Mouse (Mus musculus): Measurements from ENCODE around the gene Sprr2b. TPM values are rescaled to one million over a fixed set of nuclear protein-coding genes. Genes with fewer than 3 reads are reported as not detected.
A peak's percentile ranks its signal among the peaks of the same experiment; 100 is the strongest.
"Not testable (repeated sequence)": the region's sequence is repeated elsewhere in the genome, so short reads cannot be mapped to it uniquely, and the experiment has no call there.

Sprr2b gene
- not detected in 2 replicates for polyA plus RNA-seq (2014; fragmentation: Nextera tagmentation; extraction: Ambion mirVana)

GRCm38 (mm10) chr3:92316320-92316719 lies at the start of gene Sprr2b:
Gene Sprr2b (plus strand): TSS chr3:92316620.
- H3K4me2 ChIP-seq: no peak within 1 kb of the TSS
- DNase-seq (no peak), ATAC-seq (ENCODE audit: insufficient read depth) (no peak)
- H3K9me3 ChIP-seq (ENCODE audit: low read depth, low read length): no peaks in the 10 kb centered on the region
- TF ChIP-seq CTCF (IDR thresholded peaks at IDR 0.05; ENCODE audit: low read depth): no peak
- 75% methylated on average over 2 of the region's 2 CpGs for WGBS
- H3K36me3 ChIP-seq (ENCODE audit: insufficient read depth): no peaks in the 10 kb centered on the region
- H3K4me1 ChIP-seq (ENCODE audit: insufficient read depth): no peaks in the 10 kb centered on the region
- no peak within 1 kb of the TSS for H3K27ac ChIP-seq (ENCODE audit: low read depth)
- no peak within 1 kb of the TSS for H3K4me3 ChIP-seq (ENCODE audit: low read depth, low read length)
- no peaks in the 10 kb centered on the region for H3K27me3 ChIP-seq (ENCODE audit: insufficient read depth, low read length)
- no peak within 1 kb of the TSS for H3K9ac ChIP-seq

- not testable (repeated sequence) for H3K4me3 ChIP-seq (ENCODE audit: low read depth, low read length); H3K27ac ChIP-seq (ENCODE audit: low read depth); H3K4me1 ChIP-seq (ENCODE audit: insufficient read depth); H3K4me2 ChIP-seq; H3K9me3 ChIP-seq (ENCODE audit: low read depth, low read length); H3K9ac ChIP-seq; H3K36me3 ChIP-seq (ENCODE audit: insufficient read depth); DNase-seq; H3K27me3 ChIP-seq (ENCODE audit: insufficient read depth, low read length)
- ATAC-seq (ENCODE audit: insufficient read depth): peak; percentile 24; the same call in 1 of the 2 replicates
- WGBS: no CpG with 5 or more reads among the region's 4 CpGs
Measured at GRCm38 (mm10) chr3:92271414-92271985, 44.9 kb upstream of the Sprr2b start.

GRCm38 (mm10) chr3:92273504-92273903 lies 42.9 kb upstream of the Sprr2b start:
- not testable (repeated sequence) for H3K4me2 ChIP-seq; DNase-seq; H3K27ac ChIP-seq (ENCODE audit: low read depth); H3K9ac ChIP-seq; ATAC-seq (ENCODE audit: insufficient read depth); H3K36me3 ChIP-seq (ENCODE audit: insufficient read depth); H3K4me3 ChIP-seq (ENCODE audit: low read depth, low read length); H3K27me3 ChIP-seq (ENCODE audit: insufficient read depth, low read length); H3K4me1 ChIP-seq (ENCODE audit: insufficient read depth); H3K9me3 ChIP-seq (ENCODE audit: low read depth, low read length)

GRCm38 (mm10) chr3:92274018-92274417 lies 42.4 kb upstream of the Sprr2b start:
- not testable (repeated sequence) for H3K36me3 ChIP-seq (ENCODE audit: insufficient read depth); H3K4me1 ChIP-seq (ENCODE audit: insufficient read depth); H3K9ac ChIP-seq; H3K9me3 ChIP-seq (ENCODE audit: low read depth, low read length); ATAC-seq (ENCODE audit: insufficient read depth); H3K4me2 ChIP-seq; H3K27me3 ChIP-seq (ENCODE audit: insufficient read depth, low read length); DNase-seq; H3K27ac ChIP-seq (ENCODE audit: low read depth); H3K4me3 ChIP-seq (ENCODE audit: low read depth, low read length)
- no CpG with 5 or more reads among the region's 1 CpGs for WGBS

- not testable (repeated sequence) for H3K4me1 ChIP-seq (ENCODE audit: insufficient read depth); H3K27ac ChIP-seq (ENCODE audit: low read depth); H3K36me3 ChIP-seq (ENCODE audit: insufficient read depth); H3K4me2 ChIP-seq; DNase-seq; H3K9me3 ChIP-seq (ENCODE audit: low read depth, low read length); ATAC-seq (ENCODE audit: insufficient read depth); H3K9ac ChIP-seq; H3K27me3 ChIP-seq (ENCODE audit: insufficient read depth, low read length); H3K4me3 ChIP-seq (ENCODE audit: low read depth, low read length)
Measured at GRCm38 (mm10) chr3:92279663-92280062, 36.8 kb upstream of the Sprr2b start.

- WGBS: 17% methylated on average over 5 of the region's 12 CpGs
- not testable (repeated sequence) for H3K27ac ChIP-seq (ENCODE audit: low read depth); H3K36me3 ChIP-seq (ENCODE audit: insufficient read depth); H3K4me2 ChIP-seq; H3K4me1 ChIP-seq (ENCODE audit: insufficient read depth); H3K4me3 ChIP-seq (ENCODE audit: low read depth, low read length); H3K9ac ChIP-seq; DNase-seq; H3K9me3 ChIP-seq (ENCODE audit: low read depth, low read length); H3K27me3 ChIP-seq (ENCODE audit: insufficient read depth, low read length)
- ATAC-seq (ENCODE audit: insufficient read depth): peak; percentile 73
Measured at GRCm38 (mm10) chr3:92280963-92281606, 35.3 kb upstream of the Sprr2b start.

- 80% methylated on average over 1 of the region's 1 CpGs for WGBS
- H3K36me3 ChIP-seq (ENCODE audit: insufficient read depth): not testable (repeated sequence)
Measured at GRCm38 (mm10) chr3:92285101-92285500, 31.3 kb upstream of the Sprr2b start, which contains the start of gene Sprr2a3. Gene Sprr2a3 (plus strand): TSS chr3:92285417.

GRCm38 (mm10) chr3:92288489-92288888 lies 27.9 kb upstream of the Sprr2b start:
- not testable (repeated sequence) for H3K4me1 ChIP-seq (ENCODE audit: insufficient read depth); DNase-seq; H3K9ac ChIP-seq; H3K4me2 ChIP-seq; H3K27ac ChIP-seq (ENCODE audit: low read depth); ATAC-seq (ENCODE audit: insufficient read depth); H3K4me3 ChIP-seq (ENCODE audit: low read depth, low read length); H3K9me3 ChIP-seq (ENCODE audit: low read depth, low read length); H3K36me3 ChIP-seq (ENCODE audit: insufficient read depth); H3K27me3 ChIP-seq (ENCODE audit: insufficient read depth, low read length)
- WGBS: 65% methylated on average over 3 of the region's 6 CpGs

More at GRCm38 (mm10) chr3:92285101-92285500, 31.3 kb upstream of the Sprr2b start, which contains the start of gene Sprr2a3:
- H3K9ac ChIP-seq; H3K27ac ChIP-seq (ENCODE audit: low read depth); H3K4me3 ChIP-seq (ENCODE audit: low read depth, low read length); H3K27me3 ChIP-seq (ENCODE audit: insufficient read depth, low read length); H3K4me2 ChIP-seq; H3K4me1 ChIP-seq (ENCODE audit: insufficient read depth); DNase-seq; H3K9me3 ChIP-seq (ENCODE audit: low read depth, low read length); ATAC-seq (ENCODE audit: insufficient read depth): not testable (repeated sequence)

Measured in lung, embryonic 14.5 days (tissue).